Mouse (Mus musculus) heart, postnatal 0 days (tissue): Measurements from ENCODE around the gene Arpc3. TPM values are rescaled to one million over a fixed set of nuclear protein-coding genes. Genes with fewer than 3 reads are reported as not detected.

Experiments
- ATAC-seq: fragments of 200-750 bp; cut with Nextera tagmentation; 2 replicates; pipeline ENCODE4 v1.8.0; 2017; ENCODE audit warnings: low read depth, moderate number of reproducible peaks, moderate library complexity; ENCODE audit not compliant: insufficient read depth
- DNase-seq: peaks from one replicate; pipeline ENCODE4 v3.0.0-alpha.2; 2016; ENCODE audit warnings: low spot score
- H3K27ac ChIP-seq: fragments of 300-500 bp; sonication (generic); 2 replicates; pipeline ENCODE4 v1.5.1; 2014; ENCODE audit warnings: low read depth, mild to moderate bottlenecking
- H3K27me3 ChIP-seq: fragments of 300-500 bp; sonication (generic); 2 replicates; pipeline ENCODE4 v1.6.1; 2014; ENCODE audit warnings: low read length, mixed read lengths; ENCODE audit not compliant: control insufficient read depth, insufficient read depth
- H3K36me3 ChIP-seq: fragments of 300-500 bp; sonication (generic); replicated peaks from 2 replicates; pipeline ENCODE4 v1.6.1; 2014; ENCODE audit warnings: low read length, mixed read lengths; ENCODE audit not compliant: control insufficient read depth, insufficient read depth
- H3K4me1 ChIP-seq: fragments of 300-500 bp; sonication (generic); 2 replicates; pipeline ENCODE4 v1.6.1; 2014; ENCODE audit warnings: antibody characterized with exemption; ENCODE audit not compliant: control insufficient read depth, insufficient read depth
- H3K4me2 ChIP-seq: fragments of 300-500 bp; sonication (generic); 2 replicates; pipeline ENCODE4 v1.6.1; 2014; ENCODE audit warnings: low read depth, mild to moderate bottlenecking, low read length, moderate library complexity
- H3K4me3 ChIP-seq: fragments of 300-500 bp; sonication (generic); 2 replicates; pipeline ENCODE4 v1.5.1; 2014; ENCODE audit warnings: low read depth, low read length
- H3K9ac ChIP-seq: fragments of 300-500 bp; sonication (generic); replicated peaks from 2 replicates; pipeline ENCODE4 v1.6.1; 2014; ENCODE audit warnings: low read depth, low read length, mixed read lengths
- H3K9me3 ChIP-seq: fragments of 300-500 bp; sonication (generic); replicated peaks from 2 replicates; pipeline ENCODE4 v1.6.1; 2016; ENCODE audit warnings: low read length; ENCODE audit not compliant: control insufficient read depth
- CTCF ChIP-seq: IDR thresholded peaks from 2 replicates; pipeline ENCODE4 v1.5.1; 2016; ENCODE audit warnings: antibody characterized with exemption, control low read depth, low read depth
- EP300 ChIP-seq: IDR thresholded peaks from 2 replicates; pipeline ENCODE4 v1.6.1; 2016; ENCODE audit warnings: antibody characterized with exemption, low read depth
- WGBS: fragments of 180-500 bp; shearing (Covaris S2); extraction: QIAGEN DNeasy Blood & Tissue Kit; methylation state at CpG from one replicate; pipeline ENCODE4 v1.1.7; 2014; 5-methylcytosine and 5-hydroxymethylcytosine counted together
- polyA plus RNA-seq: library from polyadenylated mRNA; unstranded; fragments of >200 nt; fragmentation: Nextera tagmentation; extraction: Ambion mirVana; gene quantifications from 2 replicates; pipeline ENCODE4 v1.2.1, GENCODE M21; 2015
- total RNA-seq: library from RNA; depleted of rRNA; stranded (reverse); fragments of >200 nt; gene quantifications from 2 replicates; pipeline ENCODE4 v1.2.3, GENCODE M21; 2014; ENCODE audit warnings: low replicate concordance

Gene Arpc3
- total and polyA plus RNA-seq, 2 experiments from 2014 or later, result 106 to 157 TPM

GRCm38 (mm10) chr5:122421271-122422068, 29.8 kb downstream of the Arpc3 start, which contains the start of gene Anapc7:
Gene Anapc7 (plus strand): TSS chr5:122421693.
- no peaks in the 10 kb centered on the region for H3K27me3 ChIP-seq
- no peaks in the 10 kb centered on the region for H3K36me3 ChIP-seq
- TF ChIP-seq EP300 (no peak), CTCF (peak; percentile 13; the same call in 1 of the 2 replicates)
- 22% methylated on average over 17 of the region's 17 CpGs for WGBS
- peak within 1 kb of the TSS; percentile 85 for H3K4me2 ChIP-seq
- H3K9me3 ChIP-seq, result no peaks in the 10 kb centered on the region
- peak; percentile 4 for DNase-seq
- ATAC-seq, result peak; percentile 8; the same call in 1 of the 2 replicates
- peak within 1 kb of the TSS; percentile 99 for H3K9ac ChIP-seq
- peak within 1 kb of the TSS; percentile 100 for H3K4me3 ChIP-seq
- H3K27ac ChIP-seq, result peak within 1 kb of the TSS; percentile 86
- H3K4me1 ChIP-seq, result peaks cover 8% of the 10 kb centered on the region

GRCm38 (mm10) chr5:122422071-122422964, 30.6 kb downstream of the Arpc3 start:
- Histone ChIP-seq H3K27ac (peak overlapping the region; percentile 86), H3K9me3 (no peaks in the 10 kb centered on the region), H3K4me2 (peak overlapping the region; percentile 85), H3K4me1 (peaks cover 8% of the 10 kb centered on the region), H3K9ac (peak overlapping the region; percentile 99), H3K27me3 (no peaks in the 10 kb centered on the region), H3K4me3 (peak overlapping the region; percentile 100), H3K36me3 (no peaks in the 10 kb centered on the region)
- DNase-seq (peak; percentile 89), ATAC-seq (peak; percentile 90)
- under 1% methylated on average over 73 of the region's 73 CpGs for WGBS
- peak; percentile 75 for TF ChIP-seq EP300
- TF ChIP-seq CTCF, result peak; percentile 32

- WGBS, result 24% methylated on average over 15 of the region's 15 CpGs
- peaks cover 8% of the 10 kb centered on the region for H3K4me1 ChIP-seq
- peak overlapping the region; percentile 85 for H3K4me2 ChIP-seq
- H3K27me3 ChIP-seq, result no peaks in the 10 kb centered on the region
- H3K9ac ChIP-seq, result peak overlapping the region; percentile 99
- TF ChIP-seq CTCF (no peak), EP300 (no peak)
- H3K4me3 ChIP-seq, result peak overlapping the region; percentile 100
- no peaks in the 10 kb centered on the region for H3K9me3 ChIP-seq
- peak overlapping the region; percentile 86; the same call in 1 of the 2 replicates for H3K27ac ChIP-seq
- no peak for ATAC-seq
- peaks cover 2% of the 10 kb centered on the region for H3K36me3 ChIP-seq
- DNase-seq, result no peak
Observed at GRCm38 (mm10) chr5:122423083-122423482, 31.4 kb downstream of the Arpc3 start.

DNA sequence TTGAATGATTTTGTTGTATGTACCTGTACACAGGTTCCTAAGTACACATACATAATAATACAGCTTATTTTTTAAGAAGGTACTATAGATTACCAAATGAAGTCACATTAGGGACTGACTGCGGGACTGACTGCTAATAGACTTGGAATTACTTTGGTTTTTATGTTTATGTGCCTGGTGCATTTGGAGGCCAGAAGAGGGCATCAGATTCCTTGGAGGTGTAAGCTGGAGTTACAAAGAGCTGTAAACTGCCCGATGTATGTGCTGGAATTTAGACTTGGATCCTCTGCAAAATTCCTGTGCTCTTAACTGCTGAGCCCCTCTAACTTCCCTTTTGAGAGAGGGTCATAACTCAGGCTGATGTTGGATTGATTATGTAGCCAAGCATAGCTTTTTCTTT, 33.9 kb downstream of the Arpc3 start:
- no peak overlapping the region for H3K4me3 ChIP-seq
- H3K9me3 ChIP-seq, result no peaks in the 10 kb centered on the region
- H3K27me3 ChIP-seq, result no peaks in the 10 kb centered on the region
- no peak; the same call in 1 of the 2 replicates for TF ChIP-seq CTCF
- no peak for TF ChIP-seq EP300
- H3K27ac ChIP-seq, result no peak overlapping the region
- peaks cover 26% of the 10 kb centered on the region for H3K36me3 ChIP-seq
- H3K4me1 ChIP-seq, result peaks cover 8% of the 10 kb centered on the region
- 59% methylated on average over 2 of the region's 2 CpGs for WGBS
- ATAC-seq (no peak), DNase-seq (peak; percentile 4)
- no peak overlapping the region for H3K4me2 ChIP-seq
- no peak overlapping the region for H3K9ac ChIP-seq

DNA sequence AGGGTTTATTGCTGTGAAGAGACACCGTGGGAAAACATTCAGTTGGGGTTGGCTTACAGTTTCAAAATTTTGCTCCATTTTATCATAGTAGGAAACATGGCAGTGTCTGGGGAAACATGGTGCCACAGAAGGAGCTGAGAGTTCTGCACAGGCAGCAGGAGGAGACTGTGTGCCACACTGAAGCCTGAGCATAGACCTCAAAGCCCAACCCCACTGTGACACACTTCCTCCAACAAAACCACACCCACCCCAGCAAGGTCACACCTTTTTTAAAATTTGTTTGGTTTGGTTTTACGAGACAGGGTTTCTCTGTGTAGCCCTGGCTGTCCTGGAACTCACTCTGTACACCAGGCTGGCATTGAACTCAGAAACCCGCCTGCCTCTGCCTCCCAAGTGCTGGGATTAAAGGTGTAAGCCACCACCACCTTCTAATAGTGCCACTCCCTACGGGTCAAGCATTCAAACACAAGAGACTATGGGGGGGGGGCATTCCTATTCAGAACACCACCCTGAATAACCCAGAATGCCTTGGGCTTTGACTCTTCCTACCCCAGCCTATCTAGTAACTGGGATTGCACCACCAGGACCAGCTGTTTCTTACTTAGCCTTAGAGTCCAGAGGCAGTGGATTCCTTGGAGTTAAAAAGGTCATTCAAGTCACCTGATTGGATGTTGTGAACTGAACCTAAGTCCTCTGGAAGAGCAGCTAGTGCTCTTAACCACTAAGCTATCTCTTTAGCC, 38.5 kb downstream of the Arpc3 start:
- H3K9ac ChIP-seq, result no peak overlapping the region
- H3K4me3 ChIP-seq, result no peak overlapping the region
- no peak overlapping the region for H3K4me2 ChIP-seq
- 94% methylated on average over 4 of the region's 4 CpGs for WGBS
- no peaks in the 10 kb centered on the region for H3K9me3 ChIP-seq
- H3K27ac ChIP-seq, result no peak overlapping the region
- no peaks in the 10 kb centered on the region for H3K27me3 ChIP-seq
- DNase-seq (peak; percentile 5), ATAC-seq (no peak)
- H3K4me1 ChIP-seq, result no peaks in the 10 kb centered on the region
- TF ChIP-seq CTCF, result no peak
- peaks cover 71% of the 10 kb centered on the region for H3K36me3 ChIP-seq
